Mouse (Mus musculus): Measurements from ENCODE around the gene Spop.

GRCm38 (mm10) chr11:95391743-95392142 lies 22.1 kb upstream of the Spop start:
- TF ChIP-seq CTCF (IDR thresholded peaks at IDR 0.05; ENCODE audit: low read depth) (no peak), EP300 (IDR thresholded peaks at IDR 0.05; ENCODE audit: low read depth) (no peak)

Data from heart, postnatal 0 days (tissue).